Mouse (Mus musculus): ENCODE results near the gene Dip2b. TPM values are rescaled to one million over a fixed set of nuclear protein-coding genes. Genes with fewer than 3 reads are reported as not detected.

Gene Dip2b
- polyA plus RNA-seq, 1 experiment = 35.9 TPM

DNA sequence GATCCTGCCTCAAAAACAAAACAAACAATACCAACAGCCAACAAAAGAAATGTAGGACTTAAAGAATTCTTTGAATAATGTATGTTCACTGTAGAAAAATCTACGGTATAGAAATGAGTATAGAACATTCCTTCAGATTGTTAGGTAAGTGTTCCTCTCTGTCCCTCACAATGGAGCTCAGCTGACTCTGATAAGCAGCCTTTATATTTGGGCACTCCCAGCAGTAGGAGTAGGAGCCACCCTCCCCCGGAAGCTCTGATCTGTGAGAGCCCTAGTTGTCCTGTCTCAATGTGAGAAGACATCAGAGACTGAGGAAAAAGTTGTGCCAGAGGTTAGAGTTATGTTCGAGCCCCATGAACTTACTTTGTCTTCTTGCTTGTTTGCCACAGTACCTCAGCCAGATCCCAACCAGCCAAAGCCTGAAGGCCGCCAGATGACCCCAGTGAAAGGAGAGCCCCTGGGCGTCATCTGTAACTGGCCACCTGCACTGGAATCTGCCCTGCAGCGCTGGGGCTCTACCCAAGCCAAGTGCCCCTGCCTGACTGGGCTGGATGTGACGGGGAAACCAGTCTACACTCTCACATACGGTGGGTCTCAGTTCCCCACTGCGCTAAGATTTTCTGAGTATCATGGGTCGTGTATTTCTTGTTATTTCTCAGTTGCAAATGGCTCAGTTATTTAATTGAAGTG lies 118.5 kb downstream of the Dip2b start:
- no peak for TF ChIP-seq POLR2A (IDR thresholded peaks at IDR 0.05; ENCODE audit: extremely low read depth, insufficient read depth, low read length)
- no peak for TF ChIP-seq CTCF (IDR thresholded peaks at IDR 0.05; ENCODE audit: extremely low read depth, insufficient read depth, low read length)
- no peak overlapping the region for H3K27ac ChIP-seq (ENCODE audit: insufficient read depth, low read length)
- H3K4me1 ChIP-seq (ENCODE audit: control insufficient read depth, insufficient read depth, low read length) = peaks cover 2% of the 10 kb centered on the region
- H3K4me3 ChIP-seq (ENCODE audit: insufficient read depth, low read length) = no peak overlapping the region

GRCm38 (mm10) chr15:100158985-100159384 lies 120.5 kb downstream of the Dip2b start:
- TF ChIP-seq POLR2A (IDR thresholded peaks at IDR 0.05; ENCODE audit: extremely low read depth, insufficient read depth, low read length) (no peak), CTCF (IDR thresholded peaks at IDR 0.05; ENCODE audit: extremely low read depth, insufficient read depth, low read length) (no peak)
- Histone ChIP-seq H3K4me1 (ENCODE audit: control insufficient read depth, insufficient read depth, low read length) (no peaks in the 10 kb centered on the region; the same call in 1 of the 2 replicates), H3K27ac (ENCODE audit: insufficient read depth, low read length) (no peak overlapping the region), H3K4me3 (ENCODE audit: insufficient read depth, low read length) (no peak overlapping the region)

DNA sequence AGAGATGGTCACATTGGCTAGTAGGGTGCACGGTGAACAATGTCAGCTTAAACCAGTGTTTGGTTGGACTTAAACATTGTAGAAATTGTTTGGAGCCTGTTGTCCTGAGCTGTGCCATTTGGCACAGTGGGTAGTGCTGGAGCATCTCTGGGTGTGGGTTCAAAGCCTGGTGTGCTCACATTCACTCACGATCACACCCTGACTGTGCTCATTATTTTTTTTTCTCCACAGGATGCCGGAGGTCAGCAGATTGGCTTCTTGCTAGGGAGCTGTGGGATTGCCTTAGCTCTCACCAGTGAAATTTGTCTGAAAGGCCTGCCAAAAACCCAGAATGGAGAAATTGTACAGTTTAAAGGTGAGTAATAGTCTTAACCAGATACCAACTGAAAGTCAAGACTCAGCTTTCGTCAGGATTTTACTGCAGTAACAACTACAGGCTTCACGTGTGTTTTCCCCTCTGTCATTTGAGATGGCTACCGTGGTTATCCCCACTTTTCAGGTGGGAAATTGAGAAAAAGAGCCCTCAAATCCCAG lies 123.3 kb downstream of the Dip2b start:
- Histone ChIP-seq H3K27ac (ENCODE audit: insufficient read depth, low read length) (no peak overlapping the region), H3K4me3 (ENCODE audit: insufficient read depth, low read length) (no peak overlapping the region), H3K4me1 (ENCODE audit: control insufficient read depth, insufficient read depth, low read length) (no peaks in the 10 kb centered on the region; the same call in 1 of the 2 replicates)
- TF ChIP-seq POLR2A (IDR thresholded peaks at IDR 0.05; ENCODE audit: extremely low read depth, insufficient read depth, low read length) (no peak), CTCF (IDR thresholded peaks at IDR 0.05; ENCODE audit: extremely low read depth, insufficient read depth, low read length) (no peak)

- no peak for TF ChIP-seq POLR2A (IDR thresholded peaks at IDR 0.05; ENCODE audit: extremely low read depth, insufficient read depth, low read length)
- H3K27ac ChIP-seq (ENCODE audit: insufficient read depth, low read length) = no peak overlapping the region
- no peak overlapping the region for H3K4me3 ChIP-seq (ENCODE audit: insufficient read depth, low read length)
- H3K4me1 ChIP-seq (ENCODE audit: control insufficient read depth, insufficient read depth, low read length) = peaks cover 4% of the 10 kb centered on the region
Measured at GRCm38 (mm10) chr15:100163381-100164051, 125.1 kb downstream of the Dip2b start.

GRCm38 (mm10) chr15:100166464-100166863 lies 128.0 kb downstream of the Dip2b start:
- Histone ChIP-seq H3K4me3 (ENCODE audit: insufficient read depth, low read length) (no peak overlapping the region), H3K27ac (ENCODE audit: insufficient read depth, low read length) (peak overlapping the region; percentile 42; the same call in 1 of the 2 replicates), H3K4me1 (ENCODE audit: control insufficient read depth, insufficient read depth, low read length) (peaks cover 4% of the 10 kb centered on the region)
- TF ChIP-seq CTCF (IDR thresholded peaks at IDR 0.05; ENCODE audit: extremely low read depth, insufficient read depth, low read length) (no peak), POLR2A (IDR thresholded peaks at IDR 0.05; ENCODE audit: extremely low read depth, insufficient read depth, low read length) (no peak)

DNA sequence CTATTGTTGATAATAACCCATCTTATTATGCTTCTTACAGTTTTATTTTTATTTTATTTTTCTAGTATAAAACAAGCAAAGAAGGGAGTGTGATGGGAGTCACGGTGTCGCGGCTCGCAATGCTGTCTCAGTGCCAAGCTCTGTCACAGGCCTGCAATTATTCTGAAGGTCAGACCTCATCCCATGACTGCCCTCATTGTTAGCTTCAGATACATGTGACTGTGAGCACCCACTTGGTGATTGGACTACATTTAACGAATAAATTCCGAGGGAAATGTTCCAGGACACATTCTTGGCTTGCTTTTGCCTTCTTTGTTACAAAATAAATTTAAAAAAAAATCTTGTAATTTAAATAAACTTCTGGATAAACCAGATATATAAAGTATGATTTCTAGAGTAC lies 129.3 kb downstream of the Dip2b start:
- Histone ChIP-seq H3K4me3 (ENCODE audit: insufficient read depth, low read length) (no peak overlapping the region), H3K27ac (ENCODE audit: insufficient read depth, low read length) (no peak overlapping the region), H3K4me1 (ENCODE audit: control insufficient read depth, insufficient read depth, low read length) (peaks cover 4% of the 10 kb centered on the region)
- TF ChIP-seq CTCF (IDR thresholded peaks at IDR 0.05; ENCODE audit: extremely low read depth, insufficient read depth, low read length) (no peak), POLR2A (IDR thresholded peaks at IDR 0.05; ENCODE audit: extremely low read depth, insufficient read depth, low read length) (no peak)

DNA sequence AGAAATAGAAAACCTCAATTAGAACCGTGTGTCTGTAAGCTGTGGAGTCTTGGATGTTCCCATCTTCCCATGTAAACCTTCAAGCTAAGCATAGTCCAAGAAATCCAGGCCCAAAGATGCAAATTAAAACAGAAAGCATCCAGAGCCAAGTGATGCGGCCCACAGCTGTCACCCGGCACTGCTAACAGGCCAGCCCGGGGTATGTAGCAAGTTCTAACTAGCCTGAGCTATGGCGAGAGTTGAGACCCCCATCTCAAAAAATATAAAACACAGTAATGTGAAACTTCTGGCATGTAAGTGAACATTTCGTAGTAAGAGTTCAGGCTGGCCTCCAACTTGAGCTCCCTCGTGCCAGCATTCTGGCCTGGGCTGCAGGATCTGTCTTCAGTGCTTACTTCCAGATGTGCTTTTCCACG lies 129.7 kb downstream of the Dip2b start:
- Histone ChIP-seq H3K4me3 (ENCODE audit: insufficient read depth, low read length) (no peak overlapping the region), H3K27ac (ENCODE audit: insufficient read depth, low read length) (peak overlapping the region; percentile 43), H3K4me1 (ENCODE audit: control insufficient read depth, insufficient read depth, low read length) (peaks cover 4% of the 10 kb centered on the region)
- TF ChIP-seq POLR2A (IDR thresholded peaks at IDR 0.05; ENCODE audit: extremely low read depth, insufficient read depth, low read length) (no peak), CTCF (IDR thresholded peaks at IDR 0.05; ENCODE audit: extremely low read depth, insufficient read depth, low read length) (no peak)

- Histone ChIP-seq H3K4me1 (ENCODE audit: control insufficient read depth, insufficient read depth, low read length) (peaks cover 3% of the 10 kb centered on the region; the same call in 1 of the 2 replicates), H3K27ac (ENCODE audit: insufficient read depth, low read length) (no peak overlapping the region), H3K4me3 (ENCODE audit: insufficient read depth, low read length) (no peak overlapping the region)
- TF ChIP-seq CTCF (IDR thresholded peaks at IDR 0.05; ENCODE audit: extremely low read depth, insufficient read depth, low read length) (no peak), POLR2A (IDR thresholded peaks at IDR 0.05; ENCODE audit: extremely low read depth, insufficient read depth, low read length) (no peak)
Measured at GRCm38 (mm10) chr15:100175176-100175575, 136.7 kb downstream of the Dip2b start.

GRCm38 (mm10) chr15:100177167-100177566 lies 138.7 kb downstream of the Dip2b start:
- Histone ChIP-seq H3K4me3 (ENCODE audit: insufficient read depth, low read length) (no peak overlapping the region), H3K27ac (ENCODE audit: insufficient read depth, low read length) (no peak overlapping the region), H3K4me1 (ENCODE audit: control insufficient read depth, insufficient read depth, low read length) (peaks cover 3% of the 10 kb centered on the region; the same call in 1 of the 2 replicates)
- no peak for TF ChIP-seq CTCF (IDR thresholded peaks at IDR 0.05; ENCODE audit: extremely low read depth, insufficient read depth, low read length)
- no peak for TF ChIP-seq POLR2A (IDR thresholded peaks at IDR 0.05; ENCODE audit: extremely low read depth, insufficient read depth, low read length)

- Histone ChIP-seq H3K4me3 (ENCODE audit: insufficient read depth, low read length) (no peak overlapping the region), H3K4me1 (ENCODE audit: control insufficient read depth, insufficient read depth, low read length) (peaks cover 3% of the 10 kb centered on the region; the same call in 1 of the 2 replicates), H3K27ac (ENCODE audit: insufficient read depth, low read length) (no peak overlapping the region)
- TF ChIP-seq POLR2A (IDR thresholded peaks at IDR 0.05; ENCODE audit: extremely low read depth, insufficient read depth, low read length) (no peak), CTCF (IDR thresholded peaks at IDR 0.05; ENCODE audit: extremely low read depth, insufficient read depth, low read length) (no peak)
Measured at GRCm38 (mm10) chr15:100177575-100177974, 139.1 kb downstream of the Dip2b start.
